Mouse (Mus musculus) embryonic facial prominence, embryonic 11.5 days (tissue): ENCODE measurements around the gene Tmem120b. TPM values are rescaled to one million over a fixed set of nuclear protein-coding genes. Genes with fewer than 3 reads are reported as not detected.

Source experiments
- ATAC-seq: fragments of 200-750 bp; cut with Nextera tagmentation; replicated peaks from 2 replicates; pipeline ENCODE4 v1.8.0; 2017; ENCODE audit warnings: low read depth; ENCODE audit not compliant: insufficient number of reproducible peaks, low FRiP score, low TSS enrichment
- DNase-seq: peaks from one replicate; pipeline ENCODE4 v3.0.0-alpha.2; 2015; ENCODE audit warnings: low spot score
- H3K27ac ChIP-seq: fragments of 300-500 bp; sonication (generic); replicated peaks from 2 replicates; pipeline ENCODE4 v1.5.1; 2014; ENCODE audit warnings: mild to moderate bottlenecking, low read depth, low read length, control low read depth
- H3K27me3 ChIP-seq: fragments of 300-500 bp; sonication (generic); 2 replicates; pipeline ENCODE4 v1.6.1; 2014; ENCODE audit warnings: mild to moderate bottlenecking, low read length, moderate library complexity, mixed read lengths; ENCODE audit not compliant: control insufficient read depth, insufficient read depth
- H3K36me3 ChIP-seq: fragments of 300-500 bp; sonication (generic); replicated peaks from 2 replicates; pipeline ENCODE4 v1.6.1; 2014; ENCODE audit warnings: low read depth, mild to moderate bottlenecking, low read length, moderate library complexity, mixed read lengths; ENCODE audit not compliant: control insufficient read depth, insufficient read depth
- H3K4me1 ChIP-seq: fragments of 300-500 bp; sonication (generic); 2 replicates; pipeline ENCODE4 v1.6.1; 2014; ENCODE audit warnings: low read length, mixed read lengths; ENCODE audit not compliant: control insufficient read depth, insufficient read depth
- H3K4me2 ChIP-seq: fragments of 300-500 bp; sonication (generic); 2 replicates; pipeline ENCODE4 v1.6.1; 2014; ENCODE audit warnings: low read depth, mild to moderate bottlenecking, control low read depth, low read length, moderate library complexity
- H3K4me3 ChIP-seq: fragments of 300-500 bp; sonication (generic); 2 replicates; pipeline ENCODE4 v1.5.1; 2014; ENCODE audit warnings: low read depth, low read length, control low read depth
- H3K9ac ChIP-seq: fragments of 300-500 bp; sonication (generic); replicated peaks from 2 replicates; pipeline ENCODE4 v1.6.1; 2014; ENCODE audit warnings: mild to moderate bottlenecking, control low read depth, low read length
- H3K9me3 ChIP-seq: fragments of 300-500 bp; sonication (generic); replicated peaks from 2 replicates; pipeline ENCODE4 v1.6.1; 2016; ENCODE audit warnings: mild to moderate bottlenecking, low read length, inconsistent platforms, mixed read lengths; ENCODE audit not compliant: control insufficient read depth
- WGBS: fragments of 180-500 bp; shearing (Covaris S2); extraction: QIAGEN DNeasy Blood & Tissue Kit; methylation state at CpG from one replicate; pipeline ENCODE4 v1.1.7; 2014; 5-methylcytosine and 5-hydroxymethylcytosine counted together
- polyA plus RNA-seq: library from polyadenylated mRNA; unstranded; fragments of >200 nt; fragmentation: Nextera tagmentation; extraction: Ambion mirVana; gene quantifications from 2 replicates; pipeline ENCODE4 v1.2.1, GENCODE M21; 2014

Gene Tmem120b
- polyA plus RNA-seq, 1 experiment from 2014 or later, result 7.9 TPM

GRCm38 (mm10) chr5:123116080-123116479, 47.9 kb downstream of the Tmem120b start:
- DNase-seq, result no peak
- H3K4me1 ChIP-seq, result no peaks in the 10 kb centered on the region
- 69% methylated on average over 8 of the region's 8 CpGs for WGBS
- no peak overlapping the region for H3K9ac ChIP-seq
- ATAC-seq, result no peak
- no peaks in the 10 kb centered on the region for H3K9me3 ChIP-seq
- no peak overlapping the region for H3K4me3 ChIP-seq
- H3K36me3 ChIP-seq, result no peaks in the 10 kb centered on the region
- no peak overlapping the region for H3K4me2 ChIP-seq
- H3K27me3 ChIP-seq, result no peaks in the 10 kb centered on the region
- H3K27ac ChIP-seq, result no peak overlapping the region

GRCm38 (mm10) chr5:123117257-123117656, 49.0 kb downstream of the Tmem120b start:
- DNase-seq (peak; percentile 85), ATAC-seq (0 out of 2 replicates have a peak, but pooled peaks have one; percentile 63)
- H3K4me2 ChIP-seq, result no peak overlapping the region
- no peaks in the 10 kb centered on the region for H3K9me3 ChIP-seq
- H3K36me3 ChIP-seq, result no peaks in the 10 kb centered on the region
- no peak overlapping the region for H3K4me3 ChIP-seq
- H3K9ac ChIP-seq, result no peak overlapping the region
- 19% methylated on average over 10 of the region's 10 CpGs for WGBS
- H3K4me1 ChIP-seq, result no peaks in the 10 kb centered on the region
- H3K27me3 ChIP-seq, result no peaks in the 10 kb centered on the region
- no peak overlapping the region for H3K27ac ChIP-seq

- no peak overlapping the region for H3K4me2 ChIP-seq
- no peaks in the 10 kb centered on the region for H3K27me3 ChIP-seq
- 89% methylated on average over 8 of the region's 8 CpGs for WGBS
- DNase-seq, result no peak
- H3K9me3 ChIP-seq, result no peaks in the 10 kb centered on the region
- H3K9ac ChIP-seq, result no peak overlapping the region
- H3K4me3 ChIP-seq, result no peak overlapping the region
- no peak overlapping the region for H3K27ac ChIP-seq
- no peak for ATAC-seq
- H3K4me1 ChIP-seq, result no peaks in the 10 kb centered on the region
- H3K36me3 ChIP-seq, result no peaks in the 10 kb centered on the region
Observed at GRCm38 (mm10) chr5:123117773-123118172, 49.6 kb downstream of the Tmem120b start.

- ATAC-seq, result no peak
- no peak overlapping the region for H3K9ac ChIP-seq
- 80% methylated on average over 10 of the region's 10 CpGs for WGBS
Observed at GRCm38 (mm10) chr5:123118826-123119225, 50.6 kb downstream of the Tmem120b start.

GRCm38 (mm10) chr5:123120624-123121215, 52.5 kb downstream of the Tmem120b start:
- no peaks in the 10 kb centered on the region for H3K9me3 ChIP-seq
- H3K27me3 ChIP-seq, result no peaks in the 10 kb centered on the region
- H3K27ac ChIP-seq, result no peak overlapping the region
- no peak overlapping the region for H3K9ac ChIP-seq
- ATAC-seq (no peak), DNase-seq (no peak)
- H3K36me3 ChIP-seq, result no peaks in the 10 kb centered on the region
- H3K4me2 ChIP-seq, result no peak overlapping the region
- H3K4me1 ChIP-seq, result no peaks in the 10 kb centered on the region
- 61% methylated on average over 7 of the region's 7 CpGs for WGBS
- H3K4me3 ChIP-seq, result no peak overlapping the region

More at GRCm38 (mm10) chr5:123118826-123119225, 50.6 kb downstream of the Tmem120b start:
- no peak for DNase-seq
- H3K27me3 ChIP-seq, result no peaks in the 10 kb centered on the region
- H3K4me3 ChIP-seq, result no peak overlapping the region
- H3K9me3 ChIP-seq, result no peaks in the 10 kb centered on the region
- no peak overlapping the region for H3K27ac ChIP-seq
- H3K36me3 ChIP-seq, result no peaks in the 10 kb centered on the region
- H3K4me1 ChIP-seq, result no peaks in the 10 kb centered on the region
- H3K4me2 ChIP-seq, result no peak overlapping the region

GRCm38 (mm10) chr5:123122181-123122580, 54.0 kb downstream of the Tmem120b start:
- Histone ChIP-seq H3K4me1 (no peaks in the 10 kb centered on the region), H3K9ac (no peak overlapping the region), H3K36me3 (no peaks in the 10 kb centered on the region), H3K9me3 (no peaks in the 10 kb centered on the region), H3K27me3 (no peaks in the 10 kb centered on the region), H3K4me3 (no peak overlapping the region), H3K27ac (no peak overlapping the region), H3K4me2 (no peak overlapping the region)
- 84% methylated on average over 4 of the region's 4 CpGs for WGBS
- no peak for ATAC-seq
- no peak for DNase-seq

GRCm38 (mm10) chr5:123125105-123125504, 56.9 kb downstream of the Tmem120b start:
- DNase-seq, result no peak
- no peak overlapping the region for H3K9ac ChIP-seq
- no peak for ATAC-seq
- H3K9me3 ChIP-seq, result no peaks in the 10 kb centered on the region
- H3K4me3 ChIP-seq, result no peak overlapping the region
- 89% methylated on average over 6 of the region's 6 CpGs for WGBS
- no peak overlapping the region for H3K27ac ChIP-seq
- no peak overlapping the region for H3K4me2 ChIP-seq
- no peaks in the 10 kb centered on the region for H3K36me3 ChIP-seq
- no peaks in the 10 kb centered on the region for H3K4me1 ChIP-seq
- H3K27me3 ChIP-seq, result no peaks in the 10 kb centered on the region

GRCm38 (mm10) chr5:123125638-123126406, 57.6 kb downstream of the Tmem120b start:
- Histone ChIP-seq H3K36me3 (no peaks in the 10 kb centered on the region), H3K4me1 (no peaks in the 10 kb centered on the region), H3K27me3 (no peaks in the 10 kb centered on the region), H3K4me3 (no peak overlapping the region), H3K4me2 (no peak overlapping the region), H3K9me3 (no peaks in the 10 kb centered on the region), H3K27ac (no peak overlapping the region), H3K9ac (no peak overlapping the region)
- DNase-seq (no peak), ATAC-seq (no peak)
- WGBS, result 86% methylated on average over 18 of the region's 18 CpGs
